Mouse (Mus musculus) brain, embryonic 14.5 days (tissue): ENCODE results near the gene Adam8.

ENCODE experiments used
- CTCF ChIP-seq: fragments of 200-500 bp; IDR thresholded peaks from 2 replicates; pipeline ENCODE4 v1.5.1; 2012; ENCODE audit warnings: inconsistent platforms, mild to moderate bottlenecking, moderate library complexity, borderline replicate concordance; ENCODE audit not compliant: insufficient read depth, insufficient read length; ENCODE audit errors: extremely low read depth
- POLR2A ChIP-seq: fragments of 200-500 bp; IDR thresholded peaks from 2 replicates; pipeline ENCODE4 v1.6.1; 2012; ENCODE audit warnings: mild to moderate bottlenecking, inconsistent platforms, borderline replicate concordance; ENCODE audit not compliant: poor library complexity, insufficient read depth, insufficient read length, severe bottlenecking; ENCODE audit errors: extremely low read depth

GRCm38 (mm10) chr7:139969348-139970130 is 22.8 kb downstream of the Adam8 start:
- TF ChIP-seq POLR2A, result no peak
- peak; percentile 79 for TF ChIP-seq CTCF
